Mouse (Mus musculus) limb, embryonic 14.5 days (tissue): ENCODE measurements around the gene Tmem132c. TPM values are rescaled to one million over a fixed set of nuclear protein-coding genes. Genes with fewer than 3 reads are reported as not detected.
A peak's percentile ranks its signal among the peaks of the same experiment; 100 is the strongest.

Experiments used
- ATAC-seq: fragments of 200-750 bp; cut with Nextera tagmentation; 2 replicates; pipeline ENCODE4 v1.8.0; 2017; ENCODE audit warnings: low read depth, moderate number of reproducible peaks, moderate TSS enrichment; ENCODE audit not compliant: low FRiP score
- DNase-seq: peaks from one replicate; pipeline ENCODE4 v3.0.0-alpha.2; 2015; ENCODE audit warnings: low spot score
- H3K27ac ChIP-seq: fragments of 300-500 bp; sonication (generic); replicated peaks from 2 replicates; pipeline ENCODE4 v1.5.1; 2014; ENCODE audit warnings: low read depth, mild to moderate bottlenecking, low read length, moderate library complexity, mixed read lengths
- H3K27me3 ChIP-seq: fragments of 300-500 bp; sonication (generic); 2 replicates; pipeline ENCODE4 v1.6.1; 2014; ENCODE audit warnings: low read length, mixed read lengths; ENCODE audit not compliant: control insufficient read depth, insufficient read depth
- H3K36me3 ChIP-seq: fragments of 300-500 bp; sonication (generic); 2 replicates; pipeline ENCODE4 v1.6.1; 2014; ENCODE audit warnings: mild to moderate bottlenecking, low read length, moderate library complexity, mixed read lengths; ENCODE audit not compliant: control insufficient read depth, insufficient read depth
- H3K4me1 ChIP-seq: fragments of 300-500 bp; sonication (generic); 2 replicates; pipeline ENCODE4 v1.6.1; 2014; ENCODE audit warnings: antibody characterized with exemption, low read length, mixed read lengths; ENCODE audit not compliant: control insufficient read depth, insufficient read depth
- H3K4me2 ChIP-seq: fragments of 300-500 bp; sonication (generic); replicated peaks from 2 replicates; pipeline ENCODE4 v1.6.1; 2014; ENCODE audit warnings: low read depth, mild to moderate bottlenecking, low read length, moderate library complexity; ENCODE audit not compliant: severe bottlenecking
- H3K4me3 ChIP-seq: fragments of 300-500 bp; sonication (generic); replicated peaks from 2 replicates; pipeline ENCODE4 v1.5.1; 2014; ENCODE audit warnings: low read length
- H3K9ac ChIP-seq: fragments of 300-500 bp; sonication (generic); 2 replicates; pipeline ENCODE4 v1.6.1; 2014; ENCODE audit warnings: mild to moderate bottlenecking, low read depth, low read length, moderate library complexity; ENCODE audit not compliant: severe bottlenecking
- H3K9me3 ChIP-seq: fragments of 300-500 bp; sonication (generic); 2 replicates; pipeline ENCODE4 v1.6.1; 2016; ENCODE audit warnings: low read length; ENCODE audit not compliant: control insufficient read depth
- POLR2A ChIP-seq: fragments of 200-500 bp; IDR thresholded peaks from 2 replicates; pipeline ENCODE4 v1.8.0; 2012; ENCODE audit warnings: inconsistent platforms, mild to moderate bottlenecking, moderate library complexity, borderline replicate concordance; ENCODE audit not compliant: insufficient read depth, insufficient read length; ENCODE audit errors: extremely low read depth
- WGBS: fragments of 180-500 bp; shearing (Covaris S2); extraction: QIAGEN DNeasy Blood & Tissue Kit; methylation state at CpG from one replicate; pipeline ENCODE4 v1.1.7; 2014; 5-methylcytosine and 5-hydroxymethylcytosine counted together
- polyA plus RNA-seq, 2 experiments: library from polyadenylated mRNA; depleted of rRNA in 1 of 2; stranded (reverse) in 1 of 2; unstranded in 1 of 2; fragments of >200 nt; fragmentation: Nextera tagmentation in 1 of 2; extraction: Ambion mirVana in 1 of 2; gene quantifications; 2 replicates each; pipeline versions ENCODE4 v1.2.1 to v1.2.3; 2012 to 2014

Gene Tmem132c
- polyA plus RNA-seq, 2 experiments: 27.2 to 33.2 TPM

GRCm38 (mm10) chr5:127361145-127361544 lies 119.5 kb downstream of the Tmem132c start:
- TF ChIP-seq POLR2A: no peak
- H3K4me2 ChIP-seq: no peak overlapping the region
- no peaks in the 10 kb centered on the region; the same call in 1 of the 2 replicates for H3K36me3 ChIP-seq
- H3K27ac ChIP-seq: no peak overlapping the region
- no peak overlapping the region for H3K4me3 ChIP-seq
- no peak overlapping the region for H3K9ac ChIP-seq
- no peaks in the 10 kb centered on the region for H3K4me1 ChIP-seq
- 64% methylated on average over 8 of the region's 8 CpGs for WGBS
- ATAC-seq (no peak), DNase-seq (no peak)
- no peaks in the 10 kb centered on the region for H3K9me3 ChIP-seq
- no peaks in the 10 kb centered on the region for H3K27me3 ChIP-seq

GRCm38 (mm10) chr5:127365061-127365460 lies 123.5 kb downstream of the Tmem132c start:
- ATAC-seq (no peak), DNase-seq (no peak)
- Histone ChIP-seq H3K36me3 (no peaks in the 10 kb centered on the region; the same call in 1 of the 2 replicates), H3K4me3 (no peak overlapping the region), H3K27ac (no peak overlapping the region), H3K9me3 (no peaks in the 10 kb centered on the region), H3K9ac (no peak overlapping the region), H3K4me2 (no peak overlapping the region), H3K4me1 (peaks cover 6% of the 10 kb centered on the region), H3K27me3 (no peaks in the 10 kb centered on the region)
- TF ChIP-seq POLR2A: no peak
- 30% methylated on average over 1 of the region's 1 CpGs for WGBS

GRCm38 (mm10) chr5:127368191-127368590 lies 126.6 kb downstream of the Tmem132c start:
- ATAC-seq (no peak), DNase-seq (no peak)
- no peaks in the 10 kb centered on the region for H3K27me3 ChIP-seq
- no peak for TF ChIP-seq POLR2A
- no peaks in the 10 kb centered on the region for H3K9me3 ChIP-seq
- no peak overlapping the region for H3K9ac ChIP-seq
- no peak overlapping the region for H3K27ac ChIP-seq
- peaks cover 22% of the 10 kb centered on the region for H3K4me1 ChIP-seq
- H3K4me3 ChIP-seq: no peak overlapping the region
- no peak overlapping the region for H3K4me2 ChIP-seq
- WGBS: 83% methylated on average over 3 of the region's 3 CpGs
- H3K36me3 ChIP-seq: no peaks in the 10 kb centered on the region

GRCm38 (mm10) chr5:127369812-127370211 lies 128.2 kb downstream of the Tmem132c start:
- WGBS: 39% methylated on average over 7 of the region's 7 CpGs
- peaks cover 23% of the 10 kb centered on the region for H3K4me1 ChIP-seq
- H3K4me3 ChIP-seq: no peak overlapping the region
- no peak overlapping the region for H3K9ac ChIP-seq
- ATAC-seq: no peak
- peak overlapping the region; percentile 83 for H3K27ac ChIP-seq
- H3K36me3 ChIP-seq: no peaks in the 10 kb centered on the region
- no peaks in the 10 kb centered on the region for H3K9me3 ChIP-seq
- H3K27me3 ChIP-seq: no peaks in the 10 kb centered on the region
- TF ChIP-seq POLR2A: no peak
- DNase-seq: no peak
- H3K4me2 ChIP-seq: peak overlapping the region; percentile 33; the same call in 1 of the 2 replicates

GRCm38 (mm10) chr5:127370503-127370902 lies 128.9 kb downstream of the Tmem132c start:
- H3K4me2 ChIP-seq: peak overlapping the region; percentile 33
- H3K9ac ChIP-seq: no peak overlapping the region
- no peaks in the 10 kb centered on the region for H3K36me3 ChIP-seq
- peak; percentile 83 for ATAC-seq
- H3K27me3 ChIP-seq: no peaks in the 10 kb centered on the region
- 13% methylated on average over 3 of the region's 3 CpGs for WGBS
- no peak overlapping the region for H3K4me3 ChIP-seq
- TF ChIP-seq POLR2A: no peak
- H3K27ac ChIP-seq: peak overlapping the region; percentile 83
- peaks cover 23% of the 10 kb centered on the region for H3K4me1 ChIP-seq
- DNase-seq: peak; percentile 87
- no peaks in the 10 kb centered on the region for H3K9me3 ChIP-seq

GRCm38 (mm10) chr5:127374251-127374650 lies 132.6 kb downstream of the Tmem132c start:
- Histone ChIP-seq H3K4me3 (no peak overlapping the region), H3K36me3 (no peaks in the 10 kb centered on the region), H3K27ac (no peak overlapping the region), H3K9ac (no peak overlapping the region), H3K27me3 (no peaks in the 10 kb centered on the region), H3K9me3 (no peaks in the 10 kb centered on the region), H3K4me2 (no peak overlapping the region), H3K4me1 (peaks cover 35% of the 10 kb centered on the region)
- 32% methylated on average over 9 of the region's 9 CpGs for WGBS
- DNase-seq (peak; percentile 58), ATAC-seq (no peak)
- no peak for TF ChIP-seq POLR2A
